Mouse (Mus musculus) liver, postnatal 0 days (tissue): ENCODE measurements at regions not wholly inside any gene's neighbourhood (a gene's known extent, or its start where the extent isn't known, plus 50 kb on each side); places are given as distances from the start of the nearest gene placed in this dataset.

ENCODE experiments used
- CTCF ChIP-seq: sonication (generic); IDR thresholded peaks from 2 replicates; pipeline ENCODE4 v1.5.1; 2016; ENCODE audit warnings: antibody characterized with exemption, low read depth
- EP300 ChIP-seq: IDR thresholded peaks from 2 replicates; pipeline ENCODE4 v1.6.1; 2016; ENCODE audit warnings: antibody characterized with exemption, low read depth, mild to moderate bottlenecking

DNA sequence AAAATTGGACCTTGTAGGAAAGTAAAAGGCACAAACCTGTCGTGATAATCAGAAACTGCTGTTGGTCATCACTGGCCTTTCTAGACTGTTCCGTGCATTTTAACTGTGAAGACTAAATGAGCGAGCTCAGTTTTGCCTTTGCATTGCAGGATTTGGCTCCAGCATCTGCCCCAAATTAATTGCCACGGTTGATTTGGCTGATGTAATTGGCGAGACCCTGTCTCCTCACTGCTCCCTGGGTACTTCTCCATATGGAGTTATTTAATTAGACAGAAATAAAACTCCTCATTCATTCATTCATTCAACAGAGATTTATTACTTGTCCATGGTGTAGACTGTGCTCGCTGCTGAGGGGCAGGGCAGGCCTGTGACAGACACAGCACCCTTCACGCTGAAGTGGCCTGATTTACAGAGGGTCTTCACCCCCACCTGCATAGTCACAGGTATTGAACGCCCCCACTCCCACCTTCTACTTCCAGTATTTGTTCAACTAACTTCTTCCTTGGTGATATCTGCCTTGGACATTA, 186.6 kb downstream of the Sox2 start:
- no peak for TF ChIP-seq CTCF
- TF ChIP-seq EP300 = no peak
